Mouse (Mus musculus) cerebellum, adult 2 months (tissue): ENCODE results near the gene Gpr62. TPM values are rescaled to one million over a fixed set of nuclear protein-coding genes. Genes with fewer than 3 reads are reported as not detected.

Experiments used
- DNase-seq, 2 experiments: peaks; one replicate each; pipeline ENCODE4 v3.0.0; 2021
- H3K27ac ChIP-seq: fragments of 200-500 bp; 2 replicates; pipeline ENCODE4 v1.5.1; 2012; ENCODE audit warnings: low read length, control low read depth, inconsistent platforms; ENCODE audit not compliant: insufficient read depth
- H3K27me3 ChIP-seq: fragments of 200-500 bp; 2 replicates; pipeline ENCODE4 v1.6.1; 2012; ENCODE audit warnings: inconsistent platforms, mild to moderate bottlenecking, low read length, moderate library complexity; ENCODE audit not compliant: control insufficient read depth, insufficient read depth
- H3K4me1 ChIP-seq: fragments of 200-500 bp; 2 replicates; pipeline ENCODE4 v1.6.1; 2011; ENCODE audit warnings: low read length; ENCODE audit not compliant: control insufficient read depth, insufficient read depth
- H3K4me3 ChIP-seq: fragments of 200-500 bp; replicated peaks from 2 replicates; pipeline ENCODE3; 2011; ENCODE audit warnings: mild to moderate bottlenecking, low read depth, low read length, control low read depth; ENCODE audit not compliant: insufficient read depth
- CTCF ChIP-seq: fragments of 200-500 bp; IDR thresholded peaks from 2 replicates; pipeline ENCODE4 v1.5.1; 2011; ENCODE audit warnings: low read depth, mild to moderate bottlenecking, control low read depth, low read length, moderate library complexity, borderline replicate concordance; ENCODE audit not compliant: insufficient read depth
- POLR2A ChIP-seq: fragments of 200-500 bp; IDR thresholded peaks from 2 replicates; pipeline ENCODE4 v1.6.1; 2011; ENCODE audit warnings: low read length, control low read depth, borderline replicate concordance; ENCODE audit not compliant: insufficient read depth
- WGBS: fragments of 180-500 bp; shearing (Covaris S2); methylation state at CpG from one replicate; pipeline ENCODE4 v1.1.7; 2018; 5-methylcytosine and 5-hydroxymethylcytosine counted together
- polyA plus RNA-seq: library from polyadenylated mRNA; depleted of rRNA; stranded (reverse); fragments of >200 nt; gene quantifications from 2 replicates; pipeline ENCODE4 v1.2.3, GENCODE M21; 2012

Gene Gpr62
- polyA plus RNA-seq, 1 experiment: 30.7 TPM

GRCm38 (mm10) chr9:106472321-106472720 is 6.6 kb upstream of the Gpr62 start:
- peaks cover 20% of the 10 kb centered on the region for H3K4me1 ChIP-seq
- peak overlapping the region; percentile 35; the same call in 1 of the 2 replicates for H3K27ac ChIP-seq
- no peaks in the 10 kb centered on the region for H3K27me3 ChIP-seq
- peak; percentile 21 to 24 for DNase-seq
- WGBS: 79% methylated on average over 4 of the region's 4 CpGs
- TF ChIP-seq POLR2A: no peak
- no peak for TF ChIP-seq CTCF
- H3K4me3 ChIP-seq: no peak overlapping the region

GRCm38 (mm10) chr9:106471892-106472291 is 6.2 kb upstream of the Gpr62 start:
- Histone ChIP-seq H3K27ac (no peak overlapping the region), H3K4me1 (peaks cover 20% of the 10 kb centered on the region), H3K4me3 (no peak overlapping the region), H3K27me3 (no peaks in the 10 kb centered on the region)
- DNase-seq: peak; percentile 32 to 55
- 63% methylated on average over 5 of the region's 5 CpGs for WGBS
- no peak for TF ChIP-seq POLR2A
- TF ChIP-seq CTCF: no peak

- no peak overlapping the region for H3K27ac ChIP-seq
- DNase-seq: peak; percentile 6 to 11
- H3K4me3 ChIP-seq: no peak overlapping the region
- no peaks in the 10 kb centered on the region for H3K27me3 ChIP-seq
- peaks cover 17% of the 10 kb centered on the region for H3K4me1 ChIP-seq
- TF ChIP-seq CTCF: no peak
- no peak for TF ChIP-seq POLR2A
- 74% methylated on average over 14 of the region's 14 CpGs for WGBS
Measured at GRCm38 (mm10) chr9:106470991-106471750, 5.4 kb upstream of the Gpr62 start.

- no peak overlapping the region for H3K4me3 ChIP-seq
- no peak overlapping the region for H3K27ac ChIP-seq
- DNase-seq: peak in 1 of 2 experiments; percentile 5
- WGBS: 41% methylated on average over 9 of the region's 9 CpGs
- no peak for TF ChIP-seq POLR2A
- TF ChIP-seq CTCF: no peak
- peaks cover 16% of the 10 kb centered on the region for H3K4me1 ChIP-seq
- H3K27me3 ChIP-seq: no peaks in the 10 kb centered on the region
Measured at GRCm38 (mm10) chr9:106469776-106470175, 4.0 kb upstream of the Gpr62 start.

GRCm38 (mm10) chr9:106469317-106469716 is 3.6 kb upstream of the Gpr62 start:
- WGBS: 73% methylated on average over 6 of the region's 6 CpGs
- TF ChIP-seq POLR2A (no peak), CTCF (no peak)
- no peaks in the 10 kb centered on the region for H3K27me3 ChIP-seq
- no peak overlapping the region for H3K27ac ChIP-seq
- no peak overlapping the region for H3K4me3 ChIP-seq
- H3K4me1 ChIP-seq: peaks cover 14% of the 10 kb centered on the region
- peak; percentile 15 to 16 for DNase-seq

- Histone ChIP-seq H3K27ac (no peak overlapping the region), H3K27me3 (no peaks in the 10 kb centered on the region), H3K4me3 (no peak overlapping the region), H3K4me1 (peaks cover 8% of the 10 kb centered on the region)
- WGBS: 72% methylated on average over 7 of the region's 7 CpGs
- DNase-seq: no peak
- no peak for TF ChIP-seq POLR2A
- TF ChIP-seq CTCF: no peak
Measured at GRCm38 (mm10) chr9:106467746-106468145, 2.0 kb upstream of the Gpr62 start.

- peak in 1 of 2 experiments; percentile 10 for DNase-seq
- WGBS: 95% methylated on average over 6 of the region's 6 CpGs
- TF ChIP-seq CTCF: no peak
- no peak for TF ChIP-seq POLR2A
- H3K27me3 ChIP-seq: no peaks in the 10 kb centered on the region
- H3K27ac ChIP-seq: no peak overlapping the region
- peaks cover 7% of the 10 kb centered on the region; the same call in 1 of the 2 replicates for H3K4me1 ChIP-seq
- H3K4me3 ChIP-seq: no peak overlapping the region
Measured at GRCm38 (mm10) chr9:106466721-106467120, 983 bp upstream of the Gpr62 start.

GRCm38 (mm10) chr9:106464751-106465541 is 792 bp downstream of the Gpr62 start:
- WGBS: under 1% methylated on average over 99 of the region's 99 CpGs
- peak; percentile 91 to 92 for DNase-seq
- peaks cover 9% of the 10 kb centered on the region; the same call in 1 of the 2 replicates for H3K4me1 ChIP-seq
- peak overlapping the region; percentile 52 for H3K4me3 ChIP-seq
- H3K27ac ChIP-seq: peak overlapping the region; percentile 100
- no peaks in the 10 kb centered on the region for H3K27me3 ChIP-seq
- peak; percentile 69 for TF ChIP-seq POLR2A
- TF ChIP-seq CTCF: no peak
